Mouse (Mus musculus) megakaryocyte, embryonic 14.5 days (primary cell): ENCODE measurements around the gene Themis2.

Experiments
- FLI1 ChIP-seq: IDR thresholded peaks from 2 replicates; pipeline ENCODE4 v1.6.1; 2012; ENCODE audit warnings: low read length, inconsistent platforms, mixed read lengths
- GATA1 ChIP-seq: IDR thresholded peaks from 3 replicates; pipeline ENCODE4 v1.6.1; 2012; ENCODE audit warnings: mixed read lengths, low read length, inconsistent platforms, borderline replicate concordance

GRCm38 (mm10) chr4:132816404-132816803 is 20.2 kb upstream of the Themis2 start:
- TF ChIP-seq GATA1, result no peak
- TF ChIP-seq FLI1, result no peak
